Mouse (Mus musculus) stomach, postnatal 0 days (tissue): ENCODE measurements at regions not wholly inside any gene's neighbourhood (a gene's known extent, or its start where the extent isn't known, plus 50 kb on each side); places are given as distances from the start of the nearest gene placed in this dataset.

Experiments
- CTCF ChIP-seq: IDR thresholded peaks from 2 replicates; pipeline ENCODE4 v1.5.1; 2016; ENCODE audit warnings: antibody characterized with exemption, low read depth, mild to moderate bottlenecking, moderate library complexity
- EP300 ChIP-seq: optimal IDR thresholded peaks from 2 replicates; pipeline ENCODE3; 2016; ENCODE audit warnings: antibody characterized with exemption

DNA sequence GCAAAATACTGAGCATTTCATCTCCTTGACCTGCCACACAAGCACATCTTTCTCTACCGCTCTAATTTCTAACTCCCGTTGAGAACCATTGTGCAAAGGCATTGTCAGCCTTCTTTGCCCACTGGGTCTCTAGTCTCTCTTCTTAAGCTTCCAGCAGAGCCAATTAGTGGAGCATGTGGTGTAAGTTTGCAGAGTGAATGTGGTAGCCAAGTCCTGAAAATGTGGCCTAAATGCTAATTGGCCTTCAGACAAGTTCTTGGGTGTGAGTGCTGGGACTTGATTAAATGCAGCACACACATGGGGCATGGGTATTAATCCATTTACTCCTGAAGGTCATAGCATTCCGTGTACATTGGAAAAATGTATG lies 268.5 kb downstream of the Flrt2 start:
- TF ChIP-seq CTCF (no peak), EP300 (no peak)
